12 mouse cellular contexts compared by ENCODE assay signal in the genomic region with DNA sequence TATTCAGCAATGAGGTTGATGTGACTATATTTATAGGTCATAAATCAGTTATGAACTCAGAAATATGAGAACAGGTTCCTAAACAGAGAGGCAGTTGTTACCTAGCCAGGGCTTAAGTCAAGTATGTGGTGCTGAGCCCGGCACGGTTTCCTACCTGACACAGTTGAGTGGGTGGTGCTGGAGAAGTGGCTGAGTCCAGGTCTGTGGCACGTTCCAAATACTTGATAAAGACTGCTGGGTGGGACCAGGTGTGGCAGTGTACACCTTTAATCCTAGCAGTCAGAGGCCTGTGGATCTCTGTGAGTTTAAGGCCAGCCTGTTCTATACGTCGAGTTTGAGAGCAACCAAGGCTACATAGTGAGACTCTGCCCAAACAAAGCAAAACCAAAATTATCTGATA.
"Had no signal": no experiment of that assay in that cellular context is flagged by ENCODE, and none has a peak within 500 bp of the region (broad histone marks: within the 10 kb centered on the region; RNA-seq: fewer than 3 reads in every experiment).

No protein-coding gene starts in this region.

- H3K36me3 ChIP-seq: liver, embryonic 13.5 days; lung, embryonic 15.5 days had no signal

- H3K27ac ChIP-seq: left cerebral cortex, adult 2 months; liver, embryonic 13.5 days; lung, embryonic 15.5 days had no signal

- H3K9me3 ChIP-seq: liver, embryonic 13.5 days; lung, embryonic 15.5 days had no signal

- H3K9ac ChIP-seq: liver, embryonic 13.5 days; lung, embryonic 15.5 days had no signal

- DNase-seq: kidney, adult 18-20 months; kidney, adult 9 months; kidney, postnatal 14 days; kidney, postnatal 4 days; layer of hippocampus, postnatal 36 days; liver, embryonic 13.5 days; lung, postnatal 36 days; midbrain, embryonic 14.5 days; thymus, postnatal 25 days had no signal

- H3K4me1 ChIP-seq: lung, embryonic 15.5 days had no signal

- H3K27me3 ChIP-seq: lung, embryonic 15.5 days had no signal

- H3K4me3 ChIP-seq: left cerebral cortex, adult 2 months; liver, embryonic 13.5 days; lung, embryonic 15.5 days had no signal

- H3K4me2 ChIP-seq: liver, embryonic 13.5 days; lung, embryonic 15.5 days; midbrain, embryonic 11.5 days had no signal
